Mouse (Mus musculus): ENCODE measurements around the gene Socs5.
"Not testable (repeated sequence)": the region's sequence is repeated elsewhere in the genome, so short reads cannot be mapped to it uniquely, and the experiment has no call there.

Socs5 gene

GRCm38 (mm10) chr17:87107623-87108221 is at the start of gene Socs5:
Gene Socs5, plus strand, starts transcription at chr17:87107679.
- DNase-seq (ENCODE audit: low spot score in 2 of 2), result peak; percentile 45 to 69

- DNase-seq (ENCODE audit: low spot score in 2 of 2), result no peak
Observed at GRCm38 (mm10) chr17:87062639-87063038, 44.8 kb upstream of the Socs5 start.

GRCm38 (mm10) chr17:87063461-87063860 is 44.0 kb upstream of the Socs5 start:
- no peak for DNase-seq (ENCODE audit: low spot score in 2 of 2)

- no peak for DNase-seq (ENCODE audit: low spot score in 2 of 2)
Observed at GRCm38 (mm10) chr17:87063969-87064368, 43.5 kb upstream of the Socs5 start.

- no peak for DNase-seq (ENCODE audit: low spot score in 2 of 2)
Observed at GRCm38 (mm10) chr17:87068997-87069396, 38.5 kb upstream of the Socs5 start.

- DNase-seq (ENCODE audit: low spot score in 2 of 2), result not testable (repeated sequence)
Observed at GRCm38 (mm10) chr17:87072183-87072582, 35.3 kb upstream of the Socs5 start.

- DNase-seq (ENCODE audit: low spot score in 2 of 2), result no peak
Observed at GRCm38 (mm10) chr17:87072766-87073440, 34.6 kb upstream of the Socs5 start.

GRCm38 (mm10) chr17:87073470-87073869 is 34.0 kb upstream of the Socs5 start:
- DNase-seq (ENCODE audit: low spot score in 2 of 2), result no peak

- not testable (repeated sequence) for DNase-seq (ENCODE audit: low spot score in 2 of 2)
Observed at GRCm38 (mm10) chr17:87078217-87078616, 29.3 kb upstream of the Socs5 start.

GRCm38 (mm10) chr17:87080724-87081123 is 26.8 kb upstream of the Socs5 start:
- DNase-seq (ENCODE audit: low spot score in 2 of 2), result no peak

- DNase-seq (ENCODE audit: low spot score in 2 of 2), result no peak
Observed at GRCm38 (mm10) chr17:87082547-87082946, 24.9 kb upstream of the Socs5 start.

- DNase-seq (ENCODE audit: low spot score in 2 of 2), result no peak
Observed at GRCm38 (mm10) chr17:87083671-87084070, 23.8 kb upstream of the Socs5 start.

GRCm38 (mm10) chr17:87085726-87086125 is 21.8 kb upstream of the Socs5 start:
- no peak for DNase-seq (ENCODE audit: low spot score in 2 of 2)

GRCm38 (mm10) chr17:87089296-87089695 is 18.2 kb upstream of the Socs5 start:
- no peak for DNase-seq (ENCODE audit: low spot score in 2 of 2)

GRCm38 (mm10) chr17:87093061-87093460 is 14.4 kb upstream of the Socs5 start:
- no peak for DNase-seq (ENCODE audit: low spot score in 2 of 2)

- no peak for DNase-seq (ENCODE audit: low spot score in 2 of 2)
Observed at GRCm38 (mm10) chr17:87096951-87097350, 10.5 kb upstream of the Socs5 start.

GRCm38 (mm10) chr17:87097576-87097975 is 9.9 kb upstream of the Socs5 start:
- DNase-seq (ENCODE audit: low spot score in 2 of 2), result no peak

GRCm38 (mm10) chr17:87100947-87101346 is 6.5 kb upstream of the Socs5 start:
- DNase-seq (ENCODE audit: low spot score in 2 of 2), result no peak

GRCm38 (mm10) chr17:87102636-87103035 is 4.8 kb upstream of the Socs5 start:
- no peak for DNase-seq (ENCODE audit: low spot score in 2 of 2)

- DNase-seq (ENCODE audit: low spot score in 2 of 2), result no peak
Observed at GRCm38 (mm10) chr17:87103060-87103459, 4.4 kb upstream of the Socs5 start.

- no peak for DNase-seq (ENCODE audit: low spot score in 2 of 2)
Observed at GRCm38 (mm10) chr17:87104276-87104675, 3.2 kb upstream of the Socs5 start.

GRCm38 (mm10) chr17:87105941-87106340 is 1.5 kb upstream of the Socs5 start:
- no peak for DNase-seq (ENCODE audit: low spot score in 2 of 2)

GRCm38 (mm10) chr17:87106691-87107523 is 572 bp upstream of the Socs5 start:
- peak; percentile 97 to 98 for DNase-seq (ENCODE audit: low spot score in 2 of 2)
